Mouse (Mus musculus): ENCODE results near the gene Tbc1d30. TPM values are rescaled to one million over a fixed set of nuclear protein-coding genes. Genes with fewer than 3 reads are reported as not detected.

Gene Tbc1d30
- polyA plus RNA-seq, 1 experiment from 2014 or later: 6.7 TPM

GRCm38 (mm10) chr10:121251191-121251590, 99.9 kb downstream of the Tbc1d30 start:
- ATAC-seq (ENCODE audit: low FRiP score): no peak
- Histone ChIP-seq H3K9ac (no peak overlapping the region), H3K4me1 (no peaks in the 10 kb centered on the region), H3K4me3 (no peak overlapping the region), H3K27me3 (peaks cover 3% of the 10 kb centered on the region; the same call in 1 of the 2 replicates), H3K36me3 (no peaks in the 10 kb centered on the region), H3K27ac (no peak overlapping the region), H3K4me2 (replicated peaks) (no peak overlapping the region), H3K9me3 (replicated peaks) (no peaks in the 10 kb centered on the region)
- 59% methylated on average over 8 of the region's 8 CpGs for WGBS

- ATAC-seq (ENCODE audit: low FRiP score): no peak
- H3K4me2 ChIP-seq (replicated peaks): no peak overlapping the region
- H3K36me3 ChIP-seq: no peaks in the 10 kb centered on the region
- no peaks in the 10 kb centered on the region for H3K4me1 ChIP-seq
- no peak overlapping the region for H3K9ac ChIP-seq
- WGBS: 93% methylated on average over 4 of the region's 4 CpGs
- H3K27ac ChIP-seq: no peak overlapping the region
- H3K9me3 ChIP-seq (replicated peaks): no peaks in the 10 kb centered on the region
- no peaks in the 10 kb centered on the region for H3K27me3 ChIP-seq
- H3K4me3 ChIP-seq: no peak overlapping the region
These were observed 101.3 kb downstream of the Tbc1d30 start for GRCm38 (mm10) chr10:121249820-121250219.

- WGBS: 94% methylated on average over 11 of the region's 11 CpGs
- no peak overlapping the region for H3K9ac ChIP-seq
- no peak for ATAC-seq (ENCODE audit: low FRiP score)
- H3K4me1 ChIP-seq: 0 out of 2 replicates have a peak, but pooled peaks cover 7% of the 10 kb centered on the region
- H3K36me3 ChIP-seq: no peaks in the 10 kb centered on the region
- H3K4me2 ChIP-seq (replicated peaks): no peak overlapping the region
- no peak overlapping the region for H3K4me3 ChIP-seq
- H3K27ac ChIP-seq: no peak overlapping the region
- no peaks in the 10 kb centered on the region for H3K27me3 ChIP-seq
- no peaks in the 10 kb centered on the region for H3K9me3 ChIP-seq (replicated peaks)
These were observed 103.5 kb downstream of the Tbc1d30 start for GRCm38 (mm10) chr10:121247545-121247944.

GRCm38 (mm10) chr10:121246971-121247370, 104.1 kb downstream of the Tbc1d30 start:
- WGBS: 75% methylated on average over 21 of the region's 21 CpGs
- no peaks in the 10 kb centered on the region for H3K27me3 ChIP-seq
- no peak overlapping the region for H3K4me2 ChIP-seq (replicated peaks)
- no peak overlapping the region for H3K4me3 ChIP-seq
- H3K27ac ChIP-seq: no peak overlapping the region
- no peaks in the 10 kb centered on the region for H3K9me3 ChIP-seq (replicated peaks)
- ATAC-seq (ENCODE audit: low FRiP score): no peak
- 0 out of 2 replicates have a peak, but pooled peaks cover 8% of the 10 kb centered on the region for H3K4me1 ChIP-seq
- H3K9ac ChIP-seq: no peak overlapping the region
- no peaks in the 10 kb centered on the region for H3K36me3 ChIP-seq

GRCm38 (mm10) chr10:121243373-121244207, 107.5 kb downstream of the Tbc1d30 start:
- 0 out of 2 replicates have a peak, but pooled peaks cover 8% of the 10 kb centered on the region for H3K4me1 ChIP-seq
- no peak for ATAC-seq (ENCODE audit: low FRiP score)
- no peak overlapping the region for H3K4me3 ChIP-seq
- H3K9me3 ChIP-seq (replicated peaks): no peaks in the 10 kb centered on the region
- no peak overlapping the region for H3K27ac ChIP-seq
- WGBS: 84% methylated on average over 23 of the region's 23 CpGs
- H3K27me3 ChIP-seq: no peaks in the 10 kb centered on the region
- no peak overlapping the region for H3K9ac ChIP-seq
- H3K36me3 ChIP-seq: no peaks in the 10 kb centered on the region
- no peak overlapping the region for H3K4me2 ChIP-seq (replicated peaks)

- H3K27me3 ChIP-seq: no peaks in the 10 kb centered on the region
- 70% methylated on average over 10 of the region's 10 CpGs for WGBS
- no peak for ATAC-seq (ENCODE audit: low FRiP score)
- no peak overlapping the region for H3K4me2 ChIP-seq (replicated peaks)
- H3K9me3 ChIP-seq (replicated peaks): no peaks in the 10 kb centered on the region
- no peak overlapping the region for H3K27ac ChIP-seq
- 0 out of 2 replicates have a peak, but pooled peaks cover 8% of the 10 kb centered on the region for H3K4me1 ChIP-seq
- H3K9ac ChIP-seq: no peak overlapping the region
- H3K36me3 ChIP-seq: no peaks in the 10 kb centered on the region
- no peak overlapping the region for H3K4me3 ChIP-seq
These were observed 108.5 kb downstream of the Tbc1d30 start for GRCm38 (mm10) chr10:121242596-121242995.

GRCm38 (mm10) chr10:121239065-121239464, 112.0 kb downstream of the Tbc1d30 start:
- H3K4me1 ChIP-seq: 0 out of 2 replicates have a peak, but pooled peaks cover 8% of the 10 kb centered on the region
- no peaks in the 10 kb centered on the region for H3K27me3 ChIP-seq
- WGBS: 89% methylated on average over 10 of the region's 10 CpGs
- H3K4me2 ChIP-seq (replicated peaks): no peak overlapping the region
- H3K9me3 ChIP-seq (replicated peaks): no peaks in the 10 kb centered on the region
- ATAC-seq (ENCODE audit: low FRiP score): no peak
- H3K36me3 ChIP-seq: no peaks in the 10 kb centered on the region
- H3K27ac ChIP-seq: no peak overlapping the region
- H3K9ac ChIP-seq: no peak overlapping the region
- no peak overlapping the region for H3K4me3 ChIP-seq

- 60% methylated on average over 16 of the region's 16 CpGs for WGBS
- no peaks in the 10 kb centered on the region for H3K9me3 ChIP-seq (replicated peaks)
- no peak overlapping the region for H3K27ac ChIP-seq
These were observed 112.5 kb downstream of the Tbc1d30 start for GRCm38 (mm10) chr10:121238551-121238950.

GRCm38 (mm10) chr10:121237377-121237776, 113.7 kb downstream of the Tbc1d30 start:
- ATAC-seq (ENCODE audit: low FRiP score): no peak
- H3K4me1 ChIP-seq: no peaks in the 10 kb centered on the region
- no peaks in the 10 kb centered on the region for H3K36me3 ChIP-seq
- H3K27ac ChIP-seq: no peak overlapping the region
- no peak overlapping the region for H3K9ac ChIP-seq
- no peak overlapping the region for H3K4me2 ChIP-seq (replicated peaks)
- WGBS: 86% methylated on average over 5 of the region's 5 CpGs
- H3K27me3 ChIP-seq: no peaks in the 10 kb centered on the region
- no peaks in the 10 kb centered on the region for H3K9me3 ChIP-seq (replicated peaks)
- no peak overlapping the region for H3K4me3 ChIP-seq

More at GRCm38 (mm10) chr10:121238551-121238950, 112.5 kb downstream of the Tbc1d30 start:
- Histone ChIP-seq H3K4me2 (replicated peaks) (no peak overlapping the region), H3K27me3 (no peaks in the 10 kb centered on the region), H3K4me3 (no peak overlapping the region), H3K36me3 (no peaks in the 10 kb centered on the region), H3K9ac (no peak overlapping the region), H3K4me1 (0 out of 2 replicates have a peak, but pooled peaks cover 8% of the 10 kb centered on the region)
- ATAC-seq (ENCODE audit: low FRiP score): no peak

- Histone ChIP-seq H3K4me1 (no peaks in the 10 kb centered on the region), H3K27me3 (no peaks in the 10 kb centered on the region), H3K36me3 (no peaks in the 10 kb centered on the region), H3K9ac (no peak overlapping the region), H3K4me2 (replicated peaks) (no peak overlapping the region), H3K9me3 (replicated peaks) (no peaks in the 10 kb centered on the region), H3K27ac (no peak overlapping the region), H3K4me3 (no peak overlapping the region)
- WGBS: 74% methylated on average over 10 of the region's 10 CpGs
- no peak for ATAC-seq (ENCODE audit: low FRiP score)
These were observed 115.8 kb downstream of the Tbc1d30 start for GRCm38 (mm10) chr10:121235167-121235824.

GRCm38 (mm10) chr10:121234476-121234875, 116.6 kb downstream of the Tbc1d30 start:
- Histone ChIP-seq H3K9me3 (replicated peaks) (no peaks in the 10 kb centered on the region), H3K27me3 (no peaks in the 10 kb centered on the region), H3K4me3 (no peak overlapping the region), H3K36me3 (no peaks in the 10 kb centered on the region), H3K4me1 (no peaks in the 10 kb centered on the region), H3K27ac (no peak overlapping the region), H3K4me2 (replicated peaks) (no peak overlapping the region), H3K9ac (no peak overlapping the region)
- ATAC-seq (ENCODE audit: low FRiP score): no peak
- 79% methylated on average over 3 of the region's 3 CpGs for WGBS

- no peak for ATAC-seq (ENCODE audit: low FRiP score)
- 78% methylated on average over 14 of the region's 15 CpGs for WGBS
- Histone ChIP-seq H3K27me3 (no peaks in the 10 kb centered on the region), H3K4me1 (no peaks in the 10 kb centered on the region), H3K4me2 (replicated peaks) (no peak overlapping the region), H3K9me3 (replicated peaks) (no peaks in the 10 kb centered on the region), H3K36me3 (no peaks in the 10 kb centered on the region), H3K4me3 (no peak overlapping the region), H3K9ac (no peak overlapping the region), H3K27ac (no peak overlapping the region)
These were observed 122.6 kb downstream of the Tbc1d30 start for GRCm38 (mm10) chr10:121228422-121228953.
